Mouse (Mus musculus) urinary bladder, adult 18-20 months (tissue): ENCODE measurements at regions not wholly inside any gene's neighbourhood (a gene's known extent, or its start where the extent isn't known, plus 50 kb on each side); places are given as distances from the start of the nearest gene placed in this dataset.

Experiments
- DNase-seq, 2 experiments: peaks; one replicate each; pipeline ENCODE4 v3.0.0; 2022; ENCODE audit warnings: low spot score in 2 of 2, mixed read lengths in 2 of 2

DNA sequence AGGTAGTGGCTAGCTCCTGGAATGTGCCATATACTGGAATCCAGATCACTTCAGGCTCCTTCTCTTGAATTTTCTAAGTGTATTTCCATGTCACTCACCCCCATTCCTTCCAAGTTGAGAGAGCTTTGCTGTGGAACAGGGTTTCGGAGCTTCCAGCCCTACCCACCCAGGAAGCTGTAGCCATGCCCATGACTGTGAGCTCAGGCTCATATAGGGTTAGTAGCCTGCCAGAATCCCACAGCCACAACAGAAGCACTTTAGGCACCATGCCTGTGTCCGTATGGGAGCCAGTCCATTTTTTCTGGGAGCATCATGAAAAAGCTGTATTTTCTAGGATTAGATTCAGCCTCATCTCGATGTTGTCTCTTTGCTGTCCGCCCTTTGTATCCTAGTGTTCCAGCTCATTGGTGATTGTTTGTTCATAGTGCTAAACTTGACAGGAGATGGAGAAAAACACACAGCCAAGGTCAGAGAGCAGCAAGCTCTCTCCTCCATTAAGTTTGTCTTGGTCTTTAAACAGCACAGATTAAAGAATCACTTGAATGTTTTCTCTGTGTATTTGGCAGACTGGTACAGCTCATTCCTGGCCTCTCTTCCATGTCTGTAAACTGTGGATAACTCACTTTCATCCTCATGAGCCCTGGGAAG lies 526.2 kb upstream of the 4930452B06Rik start:
- no peak for DNase-seq

DNA sequence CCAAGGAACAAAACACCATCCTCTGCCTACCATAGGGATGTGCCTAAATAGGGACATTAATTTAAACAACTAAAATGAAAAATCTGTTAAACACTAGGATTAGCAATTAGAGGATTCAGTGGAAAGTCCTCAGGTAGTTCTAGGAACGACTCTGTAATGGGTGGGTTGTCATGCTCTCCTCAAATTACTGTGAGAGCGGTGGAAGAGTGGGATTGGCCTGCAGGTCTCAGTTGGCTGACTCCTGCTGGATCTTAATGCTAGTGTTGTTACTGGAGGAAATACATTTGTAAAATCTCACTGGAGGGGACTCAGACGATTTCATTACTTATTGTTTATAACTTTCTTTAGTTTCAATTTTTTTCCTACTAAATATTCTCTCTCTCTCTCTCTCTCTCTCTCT lies 525.6 kb upstream of the 4930452B06Rik start:
- no peak for DNase-seq

DNA sequence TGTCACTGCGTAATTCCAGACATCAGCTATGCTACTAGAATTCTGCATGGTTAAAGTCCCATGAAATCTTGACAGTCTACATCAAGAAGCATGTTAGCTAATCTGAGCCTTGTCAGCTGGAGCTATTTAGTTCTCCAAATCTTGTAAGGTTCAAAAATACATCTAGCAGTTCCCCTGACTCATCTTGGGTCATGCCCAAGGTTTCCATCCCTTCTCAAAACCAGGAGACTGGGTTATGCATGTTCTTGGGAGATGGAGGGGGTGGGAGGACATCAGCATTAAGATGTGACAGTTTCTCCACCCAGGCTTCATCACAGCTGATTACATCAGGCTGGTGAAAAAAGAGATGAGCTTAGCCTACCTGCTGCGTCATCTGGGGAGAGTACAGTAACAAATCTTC lies 495.3 kb upstream of the 4930452B06Rik start:
- no peak for DNase-seq

DNA sequence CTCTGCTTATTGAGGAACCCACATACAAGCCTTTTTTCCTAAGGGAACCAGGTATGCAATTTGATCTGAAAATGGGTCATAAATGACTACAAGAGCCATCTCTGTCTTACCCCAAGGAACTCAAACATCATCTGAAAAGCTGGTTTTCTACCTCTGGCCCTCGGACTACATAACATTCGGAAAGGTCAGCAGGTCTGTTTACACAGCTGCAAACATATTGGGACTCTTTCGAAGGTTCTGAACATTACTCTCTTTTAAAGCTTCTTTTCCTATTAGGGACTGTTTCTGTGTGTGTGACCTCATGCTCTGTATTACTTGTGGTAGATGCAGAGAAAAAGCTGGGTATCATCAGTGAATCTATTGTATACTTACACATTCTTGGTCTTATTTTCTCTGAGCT lies 491.9 kb upstream of the 4930452B06Rik start:
- DNase-seq: no peak

DNA sequence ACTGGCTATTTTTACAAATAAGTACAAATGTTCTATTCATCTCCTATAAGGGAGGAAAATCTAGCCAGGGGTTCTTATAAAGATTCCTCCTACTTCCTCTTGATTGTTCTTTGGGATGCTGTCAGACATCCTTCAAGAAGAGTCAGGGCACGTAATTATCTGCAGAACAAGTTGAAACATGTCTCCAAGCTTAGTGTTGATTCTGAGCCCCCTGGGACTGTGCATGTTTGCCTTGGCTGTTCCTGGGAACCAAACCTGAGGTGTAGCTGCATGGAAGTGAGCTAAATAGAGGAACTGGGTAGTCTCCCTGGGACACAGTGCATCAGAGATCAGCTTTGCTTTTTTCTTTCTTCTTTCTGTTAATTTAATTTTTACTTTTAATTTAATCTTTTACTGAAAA lies 484.8 kb upstream of the 4930452B06Rik start:
- DNase-seq: no peak

DNA sequence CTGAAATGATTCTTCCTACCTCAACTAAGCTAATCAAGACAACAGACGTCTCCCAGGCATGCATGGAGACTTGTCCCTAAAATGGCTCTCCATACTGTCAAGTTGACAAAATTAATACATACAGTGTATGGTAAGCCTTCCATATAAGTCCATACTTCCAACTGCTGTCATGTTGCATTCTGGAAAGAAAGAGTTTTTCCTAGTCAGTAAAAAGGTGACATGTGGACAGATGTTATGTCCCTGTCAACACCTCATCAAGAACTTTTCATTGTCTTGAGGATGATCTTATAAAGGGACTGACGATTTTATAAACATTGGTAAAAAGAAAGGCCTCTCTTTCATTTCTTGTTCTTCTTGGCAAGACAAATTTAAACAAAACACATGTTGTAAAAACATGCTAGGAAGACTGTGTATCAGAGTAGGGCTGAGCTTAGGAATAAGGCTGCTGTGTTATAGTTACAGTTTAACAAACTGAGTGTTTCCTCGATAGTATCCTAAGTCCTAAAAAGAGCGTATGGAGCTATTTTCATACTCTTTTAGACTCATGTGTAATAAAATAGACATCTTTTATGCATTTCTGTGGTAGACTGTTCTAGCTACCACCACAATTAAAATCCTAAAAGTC lies 480.7 kb upstream of the 4930452B06Rik start:
- no peak for DNase-seq

DNA sequence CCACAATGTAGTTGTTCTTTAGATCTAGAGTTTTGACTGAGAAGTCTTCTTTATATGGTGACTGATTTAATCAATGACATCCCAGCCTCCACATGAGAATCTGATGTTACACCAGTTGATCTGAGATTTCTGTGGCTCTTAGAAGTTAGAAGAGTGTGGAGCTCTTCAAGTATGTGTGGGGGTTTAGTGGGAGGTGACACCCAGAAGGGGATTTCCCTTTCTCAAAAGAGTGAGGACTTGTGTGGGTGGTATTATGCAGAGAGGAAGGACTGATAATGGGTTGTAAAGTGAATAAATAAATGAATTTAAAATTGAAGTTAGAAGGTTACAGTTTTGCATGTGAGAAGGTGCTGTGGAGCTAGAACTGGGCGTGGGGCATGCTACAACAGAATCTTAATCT lies 439.7 kb upstream of the 4930452B06Rik start:
- DNase-seq: no peak

DNA sequence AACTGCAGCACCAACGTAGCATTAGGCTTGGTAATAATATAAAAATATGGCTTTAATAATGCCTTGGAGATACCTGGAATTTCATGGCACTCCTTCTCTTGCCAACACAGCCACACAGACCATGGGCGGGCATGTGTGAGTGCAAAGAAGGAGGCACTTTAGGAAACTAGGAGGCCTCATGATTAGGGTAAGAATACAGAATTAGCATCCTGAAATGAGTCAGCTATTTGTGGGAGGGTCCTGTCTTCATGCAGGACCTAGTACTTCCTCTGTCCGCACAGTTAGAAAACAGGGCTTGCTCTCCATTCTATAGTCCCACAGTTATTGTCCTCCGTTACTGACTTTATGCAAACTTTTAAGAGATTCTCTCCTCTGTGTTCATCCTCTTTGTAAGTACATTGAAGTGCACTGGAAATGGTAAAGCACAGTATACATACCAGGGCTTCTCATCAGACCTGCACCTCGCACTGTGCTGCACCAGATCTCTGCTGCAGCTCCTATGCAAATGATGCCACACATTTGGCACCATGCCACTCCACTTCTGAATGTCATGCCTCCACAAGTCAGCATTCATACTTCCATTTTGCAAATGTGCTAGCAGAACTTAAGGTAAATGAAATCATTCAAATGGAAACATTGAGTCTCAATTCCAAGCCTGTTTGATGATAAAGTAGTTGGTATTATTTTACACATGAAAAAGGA lies 423.7 kb upstream of the 4930452B06Rik start:
- no peak for DNase-seq

DNA sequence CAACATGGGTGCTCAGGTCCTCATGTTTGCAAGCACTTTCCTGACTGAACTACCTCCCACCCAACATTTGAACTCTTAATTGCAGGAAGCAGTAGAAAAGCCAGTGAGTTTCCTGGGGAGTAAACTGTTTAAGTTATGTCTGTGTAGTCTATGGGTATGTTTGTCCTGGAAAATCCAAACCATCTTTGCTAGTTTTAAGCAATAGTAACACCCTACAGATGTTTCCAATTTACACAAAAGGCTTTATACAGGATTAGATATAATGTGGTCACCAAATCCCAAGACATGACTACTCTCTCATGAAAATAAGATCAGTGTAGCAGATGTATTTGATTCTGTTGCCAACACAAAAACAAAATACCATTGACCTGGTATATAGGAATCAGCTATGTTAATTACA lies 421.1 kb upstream of the 4930452B06Rik start:
- no peak for DNase-seq

DNA sequence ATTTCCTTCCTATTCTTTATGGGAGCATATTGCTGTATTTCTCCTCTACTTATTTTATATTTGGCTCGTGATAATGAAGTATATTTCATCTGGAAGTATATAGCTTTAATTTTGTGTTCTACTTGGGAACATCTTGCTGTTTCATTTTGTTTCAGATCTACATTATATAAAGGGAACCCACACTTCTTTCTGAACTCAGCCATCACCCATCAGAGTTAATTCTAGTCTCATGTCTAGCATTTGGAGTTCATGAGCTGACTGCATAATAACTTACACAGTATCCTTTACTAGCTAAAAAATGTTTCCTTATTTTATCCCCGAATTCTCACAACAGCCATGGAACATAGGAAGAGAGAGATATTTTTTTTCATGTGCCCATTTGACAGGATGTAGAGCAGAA lies 413.6 kb upstream of the 4930452B06Rik start:
- no peak for DNase-seq

DNA sequence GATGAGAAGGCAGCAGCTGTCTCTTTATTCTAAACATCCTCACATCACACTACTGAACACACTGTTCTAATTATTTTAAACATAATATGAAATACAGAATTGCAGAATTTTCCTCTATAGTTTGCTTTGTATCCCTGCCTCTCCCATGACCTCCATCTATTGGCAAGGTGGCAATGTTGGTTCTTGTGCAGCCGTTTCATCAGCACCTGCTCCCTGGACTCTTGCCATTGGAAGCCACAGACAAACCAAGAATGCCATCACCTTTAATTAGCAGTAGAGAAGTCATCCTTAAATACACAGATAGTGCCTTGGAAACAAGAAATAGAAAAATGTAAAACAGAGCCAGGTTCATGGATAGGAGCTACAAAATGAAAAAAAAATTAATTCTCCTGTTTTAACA lies 413.0 kb upstream of the 4930452B06Rik start:
- DNase-seq: no peak

DNA sequence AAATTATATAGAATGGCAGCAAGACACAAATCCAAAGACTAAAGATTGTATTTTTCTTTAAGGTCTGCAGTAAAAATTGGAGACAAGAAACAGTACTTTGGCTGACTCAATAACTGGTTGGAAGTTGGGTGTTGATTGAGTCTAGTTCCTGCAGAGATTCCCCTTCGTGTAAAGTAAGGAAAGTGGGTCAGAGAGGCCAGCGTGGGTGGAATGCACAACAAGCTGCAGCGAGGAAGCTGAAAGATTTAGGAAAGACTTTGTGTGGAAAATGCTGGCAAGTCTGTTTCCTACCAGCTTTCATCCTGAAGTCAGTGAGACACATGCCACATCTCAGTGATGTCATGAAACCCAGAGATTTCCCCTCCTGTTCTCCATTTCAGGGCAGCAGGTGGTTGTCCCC lies 405.1 kb upstream of the 4930452B06Rik start:
- DNase-seq: no peak

DNA sequence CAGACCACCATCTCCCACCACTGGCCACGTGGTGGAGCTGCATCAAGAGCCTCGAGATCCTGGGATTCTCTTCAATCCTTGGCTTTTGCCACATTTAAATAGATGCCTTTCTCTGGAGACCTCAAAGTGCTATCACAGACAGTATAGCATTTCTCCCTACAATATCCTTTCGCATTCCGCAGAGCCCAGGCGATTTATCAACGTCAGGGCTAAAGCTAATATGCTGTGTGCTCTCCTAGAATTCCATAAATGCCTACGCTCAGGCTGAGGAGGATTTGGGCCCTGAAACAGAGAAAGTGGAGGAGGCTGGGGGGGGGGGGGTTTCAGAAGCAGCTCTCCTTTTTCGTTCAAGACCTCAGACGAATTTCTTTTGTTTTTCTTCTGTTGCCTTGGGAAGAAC lies 394.0 kb upstream of the 4930452B06Rik start:
- DNase-seq: no peak

DNA sequence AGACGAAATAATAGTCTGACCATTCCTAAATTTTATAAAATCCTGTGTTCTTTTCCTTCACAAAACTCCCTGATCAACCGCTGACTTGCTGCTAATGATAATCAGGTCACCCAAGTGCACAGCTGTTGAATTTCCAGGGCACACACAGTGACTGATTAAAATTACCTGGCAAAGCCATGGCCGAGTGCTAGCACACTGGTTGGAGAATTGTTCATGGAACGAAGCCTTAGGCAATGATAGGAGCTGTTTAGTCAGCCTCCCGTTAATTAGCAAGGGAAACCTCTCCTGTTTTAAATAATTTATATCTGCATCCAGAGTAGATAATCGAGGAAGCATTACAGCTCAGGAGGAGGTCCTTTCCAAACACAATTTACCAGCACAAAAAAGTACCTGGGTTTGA lies 362.8 kb upstream of the 4930452B06Rik start:
- no peak for DNase-seq

DNA sequence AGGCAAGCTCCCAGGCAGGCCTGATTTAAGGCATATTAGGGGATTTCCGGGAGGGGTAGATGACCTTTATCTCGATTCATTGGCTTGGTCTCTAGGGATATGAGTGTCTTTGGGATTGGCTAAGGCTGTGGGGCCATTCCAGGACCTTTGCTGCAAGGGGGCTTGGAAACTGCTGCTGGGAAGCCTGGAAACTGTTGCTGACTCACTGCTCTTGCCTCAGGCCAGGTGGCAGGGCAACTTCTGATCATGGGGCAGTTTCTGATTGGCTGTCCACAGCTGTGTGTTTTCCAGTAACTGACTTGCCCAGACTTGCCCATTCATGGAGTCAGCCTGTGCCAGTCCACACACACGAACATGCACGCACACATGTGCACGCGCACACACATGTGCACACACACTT lies 349.8 kb upstream of the 4930452B06Rik start:
- DNase-seq: no peak

DNA sequence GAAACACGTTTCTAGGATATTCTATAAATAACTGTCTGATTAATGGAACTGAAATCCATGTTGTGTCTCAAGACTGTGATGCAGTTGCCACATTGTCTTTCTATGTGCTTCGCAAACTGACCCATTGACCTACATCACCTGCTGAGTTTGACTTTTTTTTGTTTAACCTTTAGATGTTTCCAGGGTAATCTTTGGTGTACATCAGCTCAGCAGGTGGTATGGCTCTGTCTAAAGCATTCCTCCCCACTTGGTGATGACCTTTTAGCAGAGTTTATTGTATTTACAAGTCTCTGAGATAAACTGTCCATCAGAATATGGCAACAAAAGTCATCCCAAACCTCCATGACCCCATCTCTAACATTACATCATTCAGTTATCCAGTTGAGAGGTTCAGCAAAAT lies 337.0 kb upstream of the 4930452B06Rik start:
- DNase-seq: no peak

DNA sequence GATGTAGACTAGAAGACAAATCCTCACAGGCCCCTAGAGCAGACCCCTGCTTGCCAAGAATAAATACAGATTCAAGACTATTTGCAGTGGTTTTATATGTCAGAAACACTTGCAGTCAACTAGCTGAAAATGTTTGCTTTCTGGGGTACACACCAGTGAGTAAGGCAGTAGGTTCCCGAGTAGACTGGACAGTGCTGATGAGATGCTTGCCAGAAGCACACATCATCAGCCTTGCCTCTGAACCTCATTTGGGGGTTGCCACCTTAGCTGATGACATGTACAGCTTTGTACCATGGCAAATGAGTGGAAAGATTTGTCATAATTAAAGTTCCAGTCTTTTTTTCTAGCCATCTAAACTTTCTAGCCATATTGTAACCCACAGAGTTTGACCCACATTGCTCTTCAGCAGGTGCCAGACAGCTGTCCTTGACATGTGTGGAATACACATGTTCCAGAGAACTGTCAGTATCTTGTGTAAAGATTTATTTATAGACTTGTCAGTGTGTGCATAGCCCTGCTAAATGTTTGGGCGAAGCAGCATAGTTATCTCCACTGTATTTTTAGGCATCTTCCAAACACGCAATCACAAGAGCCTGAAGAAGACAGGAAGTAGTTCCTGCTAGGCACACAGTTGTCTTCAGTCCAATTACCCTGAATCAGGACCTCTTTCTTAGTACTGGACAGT lies 334.5 kb upstream of the 4930452B06Rik start:
- DNase-seq: no peak

DNA sequence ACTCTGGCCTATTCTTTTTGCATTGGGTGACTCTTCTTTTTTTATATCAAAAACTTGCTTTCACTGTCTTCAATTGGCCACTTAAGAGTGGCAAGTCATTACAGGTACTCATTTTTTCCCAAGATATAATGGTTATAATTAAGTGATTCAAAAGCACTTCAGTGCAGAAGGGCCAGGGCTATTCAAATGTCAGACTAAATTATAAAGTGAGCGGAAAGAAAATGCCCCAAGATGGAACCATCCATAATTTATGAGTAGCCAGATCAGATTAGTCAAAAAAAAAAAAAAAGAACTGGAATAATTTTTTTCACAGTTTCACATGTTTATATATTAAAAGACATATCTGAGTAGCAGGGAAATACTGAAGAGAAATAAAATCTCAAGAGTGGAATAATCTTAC lies 333.8 kb upstream of the 4930452B06Rik start:
- no peak for DNase-seq

DNA sequence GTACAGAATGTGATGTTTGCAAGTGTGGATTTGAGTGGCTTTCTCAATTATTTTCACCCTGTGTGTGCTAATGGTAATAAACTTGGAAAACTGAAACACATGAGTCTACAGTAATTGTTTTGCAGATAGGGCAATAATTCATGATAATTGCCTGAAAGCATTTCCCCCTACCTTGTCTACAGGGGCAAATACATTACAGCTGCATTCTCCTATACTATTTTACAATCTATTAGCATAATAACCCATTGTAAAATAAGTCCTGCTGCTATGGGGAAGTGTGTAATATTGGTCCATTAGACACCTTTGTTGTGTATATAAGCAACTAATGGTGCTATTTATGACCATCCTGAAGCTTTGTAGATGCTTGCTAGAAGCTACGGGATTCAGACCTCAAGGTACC lies 327.4 kb upstream of the 4930452B06Rik start:
- DNase-seq: no peak

DNA sequence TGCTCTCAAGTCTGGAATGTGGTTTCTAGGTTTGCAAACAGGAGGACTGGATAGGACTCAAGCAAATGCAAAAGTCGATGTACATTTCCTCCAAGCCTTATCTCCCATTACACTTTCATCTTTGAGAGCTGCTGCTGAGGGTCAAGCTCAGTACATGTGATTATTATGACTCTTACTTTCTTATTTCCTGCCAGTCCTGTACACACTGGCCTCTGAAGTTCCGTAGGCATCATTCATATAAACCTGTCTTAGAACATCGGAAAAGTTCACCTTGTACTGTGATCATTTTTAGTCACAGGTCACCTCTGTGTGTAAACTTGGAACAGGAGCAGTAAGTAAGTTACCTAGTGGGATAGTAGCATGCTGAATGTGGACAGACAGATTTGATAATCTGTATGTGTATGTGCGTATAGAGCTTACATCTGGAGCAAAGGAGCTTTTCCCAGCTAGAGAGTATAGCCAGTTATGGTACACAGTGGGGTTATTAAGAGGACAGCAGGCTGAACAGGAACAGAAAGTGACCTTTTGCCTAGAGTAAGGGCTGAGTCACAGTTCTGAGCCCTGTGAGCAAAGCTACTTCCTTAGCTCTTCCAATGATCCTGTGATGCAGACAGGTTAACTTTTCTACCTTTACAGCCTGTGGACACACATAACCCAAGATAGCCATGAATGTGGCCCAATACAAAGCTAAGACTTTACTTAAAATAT lies 319.2 kb upstream of the 4930452B06Rik start:
- DNase-seq: peak in 1 of 2 experiments; percentile 18

DNA sequence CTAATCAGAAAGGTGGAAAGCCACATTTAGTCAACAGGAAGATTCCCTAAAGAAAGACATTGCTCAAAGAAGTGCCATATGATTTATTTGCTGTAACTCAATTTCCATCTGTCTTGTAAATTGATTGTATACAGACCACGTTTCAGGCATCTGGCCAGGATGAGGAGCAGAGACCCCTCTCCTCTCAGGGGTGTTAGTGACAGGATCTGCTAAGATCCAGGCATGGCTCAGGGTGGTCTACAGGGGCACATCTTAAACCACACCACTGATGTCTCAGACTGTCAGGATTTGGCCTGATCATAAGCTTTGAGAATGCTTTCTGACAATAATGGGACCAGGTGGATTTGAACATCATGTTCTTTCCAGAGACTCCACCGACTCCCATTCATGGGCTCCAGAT lies 295.5 kb upstream of the 4930452B06Rik start:
- no peak for DNase-seq

DNA sequence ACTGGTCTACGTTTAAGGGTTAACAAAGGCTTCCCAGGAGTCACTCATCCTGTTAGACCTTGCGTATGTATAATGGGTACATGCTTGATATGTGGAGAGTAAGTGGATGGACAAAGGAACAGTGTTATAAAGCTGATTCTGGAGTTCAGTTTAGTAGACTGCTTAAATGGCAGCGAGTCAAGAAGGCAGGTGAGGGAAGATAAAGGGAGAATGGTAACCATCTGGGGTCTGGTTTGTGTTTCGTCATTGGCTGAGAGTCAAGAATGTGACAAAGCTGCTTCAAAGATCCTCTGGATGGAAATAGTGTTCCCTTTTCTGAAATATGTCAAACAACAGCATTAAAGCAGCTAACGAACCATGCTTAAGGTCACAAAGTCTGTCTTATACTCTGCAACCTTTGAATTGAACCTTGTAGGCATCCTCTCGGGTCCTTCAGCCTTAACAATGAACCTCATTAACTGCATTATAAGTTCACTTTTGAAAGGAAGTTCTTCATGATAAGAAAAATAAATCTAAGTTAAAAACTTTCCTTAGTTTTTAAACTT lies 286.9 kb upstream of the 4930452B06Rik start:
- DNase-seq: no peak
